Mouse (Mus musculus): ENCODE measurements around the gene Relt. TPM values are rescaled to one million over a fixed set of nuclear protein-coding genes. Genes with fewer than 3 reads are reported as not detected.

Gene Relt
- polyA plus RNA-seq, 1 experiment from 2014 or later: 2.2 TPM

- Histone ChIP-seq H3K27me3 (no peaks in the 10 kb centered on the region), H3K4me2 (no peak overlapping the region), H3K9me3 (no peaks in the 10 kb centered on the region), H3K27ac (no peak overlapping the region), H3K4me3 (replicated peaks) (no peak overlapping the region), H3K4me1 (no peaks in the 10 kb centered on the region), H3K9ac (no peak overlapping the region), H3K36me3 (replicated peaks) (peaks cover 35% of the 10 kb centered on the region)
- ATAC-seq (ENCODE audit: low FRiP score): no peak
- WGBS: 90% methylated on average over 6 of the region's 6 CpGs
Observed at GRCm38 (mm10) chr7:100841608-100842007, 21.6 kb downstream of the Relt start.

- ATAC-seq (ENCODE audit: low FRiP score): no peak
- 97% methylated on average over 1 of the region's 1 CpGs for WGBS
- H3K36me3 ChIP-seq (replicated peaks): peaks cover 41% of the 10 kb centered on the region
Observed at GRCm38 (mm10) chr7:100840906-100841305, 22.3 kb downstream of the Relt start.

GRCm38 (mm10) chr7:100839632-100840402, 23.4 kb downstream of the Relt start:
- H3K27me3 ChIP-seq: no peaks in the 10 kb centered on the region
- H3K9ac ChIP-seq: no peak overlapping the region
- no peak overlapping the region for H3K4me3 ChIP-seq (replicated peaks)
- no peak for ATAC-seq (ENCODE audit: low FRiP score)
- no peaks in the 10 kb centered on the region for H3K9me3 ChIP-seq
- peaks cover 50% of the 10 kb centered on the region for H3K36me3 ChIP-seq (replicated peaks)
- H3K4me1 ChIP-seq: no peaks in the 10 kb centered on the region
- H3K4me2 ChIP-seq: no peak overlapping the region
- H3K27ac ChIP-seq: no peak overlapping the region
- 86% methylated on average over 6 of the region's 6 CpGs for WGBS

More at GRCm38 (mm10) chr7:100840906-100841305, 22.3 kb downstream of the Relt start:
- Histone ChIP-seq H3K4me2 (no peak overlapping the region), H3K9ac (no peak overlapping the region), H3K27ac (no peak overlapping the region), H3K4me3 (replicated peaks) (no peak overlapping the region), H3K4me1 (no peaks in the 10 kb centered on the region), H3K27me3 (no peaks in the 10 kb centered on the region), H3K9me3 (no peaks in the 10 kb centered on the region)

GRCm38 (mm10) chr7:100837701-100838100, 25.5 kb downstream of the Relt start:
- Histone ChIP-seq H3K36me3 (replicated peaks) (peaks cover 55% of the 10 kb centered on the region), H3K27ac (no peak overlapping the region), H3K4me3 (replicated peaks) (no peak overlapping the region), H3K4me2 (no peak overlapping the region), H3K9ac (no peak overlapping the region), H3K4me1 (no peaks in the 10 kb centered on the region), H3K9me3 (no peaks in the 10 kb centered on the region), H3K27me3 (no peaks in the 10 kb centered on the region)
- no peak for ATAC-seq (ENCODE audit: low FRiP score)
- 71% methylated on average over 1 of the region's 1 CpGs for WGBS

GRCm38 (mm10) chr7:100836657-100837056, 26.6 kb downstream of the Relt start:
- no peak for ATAC-seq (ENCODE audit: low FRiP score)
- H3K4me2 ChIP-seq: no peak overlapping the region
- H3K27ac ChIP-seq: no peak overlapping the region
- no peak overlapping the region for H3K9ac ChIP-seq
- no peaks in the 10 kb centered on the region for H3K9me3 ChIP-seq
- peaks cover 49% of the 10 kb centered on the region for H3K36me3 ChIP-seq (replicated peaks)
- no peak overlapping the region for H3K4me3 ChIP-seq (replicated peaks)
- H3K4me1 ChIP-seq: no peaks in the 10 kb centered on the region
- WGBS: 93% methylated on average over 10 of the region's 10 CpGs
- H3K27me3 ChIP-seq: no peaks in the 10 kb centered on the region

- Histone ChIP-seq H3K27ac (no peak overlapping the region), H3K9ac (no peak overlapping the region), H3K4me2 (no peak overlapping the region), H3K4me3 (replicated peaks) (no peak overlapping the region), H3K9me3 (no peaks in the 10 kb centered on the region), H3K36me3 (replicated peaks) (peaks cover 47% of the 10 kb centered on the region), H3K27me3 (no peaks in the 10 kb centered on the region), H3K4me1 (no peaks in the 10 kb centered on the region)
- ATAC-seq (ENCODE audit: low FRiP score): no peak
- WGBS: 85% methylated on average over 6 of the region's 6 CpGs
Observed at GRCm38 (mm10) chr7:100835711-100836110, 27.5 kb downstream of the Relt start.

GRCm38 (mm10) chr7:100835168-100835567, 28.1 kb downstream of the Relt start:
- no peaks in the 10 kb centered on the region for H3K27me3 ChIP-seq
- no peak for ATAC-seq (ENCODE audit: low FRiP score)
- H3K4me1 ChIP-seq: no peaks in the 10 kb centered on the region
- WGBS: 92% methylated on average over 7 of the region's 7 CpGs
- peaks cover 47% of the 10 kb centered on the region for H3K36me3 ChIP-seq (replicated peaks)
- no peaks in the 10 kb centered on the region for H3K9me3 ChIP-seq
- H3K4me3 ChIP-seq (replicated peaks): no peak overlapping the region
- no peak overlapping the region for H3K27ac ChIP-seq
- no peak overlapping the region for H3K4me2 ChIP-seq
- no peak overlapping the region for H3K9ac ChIP-seq

GRCm38 (mm10) chr7:100833859-100834258, 29.4 kb downstream of the Relt start:
- peaks cover 39% of the 10 kb centered on the region for H3K36me3 ChIP-seq (replicated peaks)
- no peak overlapping the region for H3K27ac ChIP-seq
- H3K27me3 ChIP-seq: no peaks in the 10 kb centered on the region
- no peak overlapping the region for H3K9ac ChIP-seq
- no peak overlapping the region for H3K4me3 ChIP-seq (replicated peaks)
- no peaks in the 10 kb centered on the region for H3K4me1 ChIP-seq
- H3K9me3 ChIP-seq: no peaks in the 10 kb centered on the region
- WGBS: 93% methylated on average over 1 of the region's 1 CpGs
- no peak overlapping the region for H3K4me2 ChIP-seq
- ATAC-seq (ENCODE audit: low FRiP score): no peak

GRCm38 (mm10) chr7:100828549-100828948, 34.7 kb downstream of the Relt start:
- Histone ChIP-seq H3K4me3 (replicated peaks) (no peak overlapping the region), H3K27me3 (no peaks in the 10 kb centered on the region), H3K27ac (no peak overlapping the region), H3K36me3 (replicated peaks) (peaks cover 12% of the 10 kb centered on the region), H3K4me2 (no peak overlapping the region), H3K4me1 (no peaks in the 10 kb centered on the region), H3K9me3 (no peaks in the 10 kb centered on the region), H3K9ac (no peak overlapping the region)
- ATAC-seq (ENCODE audit: low FRiP score): no peak
- 94% methylated on average over 2 of the region's 2 CpGs for WGBS

GRCm38 (mm10) chr7:100824661-100825060, 38.6 kb downstream of the Relt start:
- 91% methylated on average over 3 of the region's 3 CpGs for WGBS
- H3K27me3 ChIP-seq: no peaks in the 10 kb centered on the region
- H3K4me3 ChIP-seq (replicated peaks): no peak overlapping the region
- no peak overlapping the region for H3K27ac ChIP-seq
- H3K9ac ChIP-seq: no peak overlapping the region
- peaks cover 9% of the 10 kb centered on the region for H3K36me3 ChIP-seq (replicated peaks)
- H3K4me2 ChIP-seq: no peak overlapping the region
- no peak for ATAC-seq (ENCODE audit: low FRiP score)
- no peaks in the 10 kb centered on the region for H3K9me3 ChIP-seq
- no peaks in the 10 kb centered on the region for H3K4me1 ChIP-seq

GRCm38 (mm10) chr7:100818401-100819064, 44.7 kb downstream of the Relt start:
- Histone ChIP-seq H3K4me3 (replicated peaks) (no peak overlapping the region), H3K27me3 (no peaks in the 10 kb centered on the region), H3K27ac (no peak overlapping the region), H3K4me2 (no peak overlapping the region), H3K9me3 (no peaks in the 10 kb centered on the region), H3K9ac (no peak overlapping the region), H3K36me3 (replicated peaks) (no peaks in the 10 kb centered on the region; the same call in 1 of the 2 replicates), H3K4me1 (peaks cover 8% of the 10 kb centered on the region)
- ATAC-seq (ENCODE audit: low FRiP score): no peak
- 94% methylated on average over 4 of the region's 4 CpGs for WGBS

GRCm38 (mm10) chr7:100817442-100817760, 45.8 kb downstream of the Relt start:
- Histone ChIP-seq H3K27me3 (no peaks in the 10 kb centered on the region), H3K9me3 (no peaks in the 10 kb centered on the region), H3K4me1 (peaks cover 8% of the 10 kb centered on the region), H3K27ac (no peak overlapping the region), H3K9ac (no peak overlapping the region), H3K4me3 (replicated peaks) (no peak overlapping the region), H3K4me2 (no peak overlapping the region), H3K36me3 (replicated peaks) (no peaks in the 10 kb centered on the region; the same call in 1 of the 2 replicates)
- whole genome bisulfite sequencing: 89% methylated on average over 2 of the region's 2 CpGs
- ATAC-seq (ENCODE audit: low FRiP score): no peak
